Mouse (Mus musculus) liver, postnatal 0 days (tissue): ENCODE data around the gene Cd3g.

Source experiments
- CTCF ChIP-seq: sonication (generic); IDR thresholded peaks from 2 replicates; pipeline ENCODE4 v1.5.1; 2016; ENCODE audit warnings: antibody characterized with exemption, low read depth
- EP300 ChIP-seq: IDR thresholded peaks from 2 replicates; pipeline ENCODE4 v1.6.1; 2016; ENCODE audit warnings: antibody characterized with exemption, low read depth, mild to moderate bottlenecking

- TF ChIP-seq CTCF (no peak), EP300 (no peak)
Observed at GRCm38 (mm10) chr9:44947836-44948235, 32.4 kb downstream of the Cd3g start.
